Mouse (Mus musculus): Measurements from ENCODE around the gene Tmem53. TPM values are rescaled to one million over a fixed set of nuclear protein-coding genes. Genes with fewer than 3 reads are reported as not detected.

The Tmem53 gene
- polyA plus RNA-seq, 1 experiment from 2014 or later, result 17.5 TPM

GRCm38 (mm10) chr4:117284363-117284762 is 32.6 kb downstream of the Tmem53 start:
- H3K9ac ChIP-seq, result peak overlapping the region; percentile 32; the same call in 1 of the 2 replicates
- no peak for ATAC-seq (ENCODE audit: insufficient number of reproducible peaks, insufficient read depth, low FRiP score, low TSS enrichment, low read depth)
- WGBS, result 54% methylated on average over 4 of the region's 4 CpGs
- H3K4me1 ChIP-seq, result peaks cover 30% of the 10 kb centered on the region
- no peak overlapping the region for H3K4me3 ChIP-seq
- H3K9me3 ChIP-seq, result no peaks in the 10 kb centered on the region
- no peak overlapping the region for H3K4me2 ChIP-seq
- peak overlapping the region; percentile 44; the same call in 1 of the 2 replicates for H3K27ac ChIP-seq
- no peaks in the 10 kb centered on the region for H3K27me3 ChIP-seq
- H3K36me3 ChIP-seq, result peaks cover 77% of the 10 kb centered on the region

GRCm38 (mm10) chr4:117288277-117288926 is 36.7 kb downstream of the Tmem53 start:
- no peak for ATAC-seq (ENCODE audit: insufficient number of reproducible peaks, insufficient read depth, low FRiP score, low TSS enrichment, low read depth)

GRCm38 (mm10) chr4:117288927-117289801 is 37.4 kb downstream of the Tmem53 start:
- Histone ChIP-seq H3K4me3 (peak overlapping the region; percentile 72), H3K36me3 (peaks cover 30% of the 10 kb centered on the region), H3K9ac (peak overlapping the region; percentile 87), H3K27ac (peak overlapping the region; percentile 94), H3K4me2 (peak overlapping the region; percentile 80), H3K27me3 (no peaks in the 10 kb centered on the region), H3K9me3 (no peaks in the 10 kb centered on the region), H3K4me1 (peaks cover 22% of the 10 kb centered on the region)
- peak; percentile 94 for ATAC-seq (ENCODE audit: insufficient number of reproducible peaks, insufficient read depth, low FRiP score, low TSS enrichment, low read depth)
- under 1% methylated on average over 64 of the region's 80 CpGs for WGBS

More at GRCm38 (mm10) chr4:117288277-117288926, 36.7 kb downstream of the Tmem53 start:
- WGBS, result 23% methylated on average over 25 of the region's 25 CpGs
- Histone ChIP-seq H3K27ac (peak overlapping the region; percentile 94), H3K9ac (peak overlapping the region; percentile 87), H3K27me3 (no peaks in the 10 kb centered on the region), H3K4me3 (peak overlapping the region; percentile 72), H3K36me3 (peaks cover 38% of the 10 kb centered on the region), H3K4me1 (peaks cover 29% of the 10 kb centered on the region), H3K9me3 (no peaks in the 10 kb centered on the region), H3K4me2 (peak overlapping the region; percentile 80)

GRCm38 (mm10) chr4:117291696-117292095 is 39.9 kb downstream of the Tmem53 start:
- no peak overlapping the region for H3K9ac ChIP-seq
- WGBS, result 91% methylated on average over 2 of the region's 2 CpGs
- 0 out of 2 replicates have a peak, but pooled peaks cover 12% of the 10 kb centered on the region for H3K27me3 ChIP-seq
- H3K27ac ChIP-seq, result no peak overlapping the region
- H3K9me3 ChIP-seq, result no peaks in the 10 kb centered on the region
- peaks cover 5% of the 10 kb centered on the region for H3K36me3 ChIP-seq
- no peak for ATAC-seq (ENCODE audit: insufficient number of reproducible peaks, insufficient read depth, low FRiP score, low TSS enrichment, low read depth)
- no peak overlapping the region for H3K4me3 ChIP-seq
- H3K4me1 ChIP-seq, result peaks cover 16% of the 10 kb centered on the region
- no peak overlapping the region for H3K4me2 ChIP-seq

- Histone ChIP-seq H3K9ac (no peak overlapping the region), H3K4me1 (0 out of 2 replicates have a peak, but pooled peaks cover 3% of the 10 kb centered on the region), H3K9me3 (no peaks in the 10 kb centered on the region), H3K4me2 (no peak overlapping the region), H3K36me3 (no peaks in the 10 kb centered on the region), H3K27ac (no peak overlapping the region), H3K27me3 (peaks cover 41% of the 10 kb centered on the region), H3K4me3 (no peak overlapping the region)
- no peak for ATAC-seq (ENCODE audit: insufficient number of reproducible peaks, insufficient read depth, low FRiP score, low TSS enrichment, low read depth)
- 73% methylated on average over 19 of the region's 19 CpGs for WGBS
Observed at GRCm38 (mm10) chr4:117296849-117297593, 45.3 kb downstream of the Tmem53 start.

DNA sequence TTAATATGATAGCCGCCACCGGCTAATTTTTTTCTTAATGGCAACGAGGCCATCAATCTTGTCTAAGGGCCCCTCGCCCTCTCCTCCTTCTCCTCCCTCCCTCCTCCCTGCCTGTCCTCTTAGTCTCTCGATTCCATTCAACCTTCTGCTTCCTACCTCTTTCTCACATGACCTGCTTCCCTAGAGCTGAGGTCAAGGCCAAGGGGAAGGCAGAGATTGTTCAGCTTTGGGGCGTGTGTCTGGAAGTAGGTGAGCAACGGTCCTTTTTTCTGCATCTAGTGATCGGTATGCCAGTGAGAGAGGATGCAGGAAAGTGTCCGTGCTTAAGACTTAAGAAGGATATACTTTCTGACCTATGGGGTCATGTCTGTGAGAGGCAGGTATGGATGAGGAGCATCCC is 46.1 kb downstream of the Tmem53 start:
- H3K27me3 ChIP-seq, result peaks cover 49% of the 10 kb centered on the region
- H3K27ac ChIP-seq, result no peak overlapping the region
- WGBS, result 79% methylated on average over 9 of the region's 9 CpGs
- H3K4me1 ChIP-seq, result peaks cover 8% of the 10 kb centered on the region; the same call in 1 of the 2 replicates
- no peak overlapping the region for H3K4me3 ChIP-seq
- H3K4me2 ChIP-seq, result no peak overlapping the region
- no peak for ATAC-seq (ENCODE audit: insufficient number of reproducible peaks, insufficient read depth, low FRiP score, low TSS enrichment, low read depth)
- H3K36me3 ChIP-seq, result no peaks in the 10 kb centered on the region
- H3K9me3 ChIP-seq, result no peaks in the 10 kb centered on the region
- H3K9ac ChIP-seq, result no peak overlapping the region

DNA sequence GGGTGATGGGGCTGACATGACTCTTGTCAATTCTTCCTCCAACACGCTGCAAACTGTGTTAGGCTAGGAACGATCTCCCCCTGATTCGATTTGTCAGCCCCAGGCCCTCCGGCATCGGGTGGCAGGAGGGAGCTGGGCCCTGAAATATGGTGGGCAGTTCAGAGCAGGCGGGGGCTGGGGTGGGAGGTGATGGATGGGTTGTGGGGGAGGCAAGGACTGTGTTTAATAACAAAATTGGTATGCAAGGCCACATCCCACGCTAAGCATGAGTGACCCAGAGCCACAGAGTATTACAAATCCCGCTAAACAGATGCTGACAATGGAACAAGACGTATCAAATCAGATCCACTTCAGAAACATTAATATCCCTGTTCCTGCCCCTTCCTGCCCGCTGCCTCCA is 48.2 kb downstream of the Tmem53 start:
- 65% methylated on average over 10 of the region's 10 CpGs for WGBS
- Histone ChIP-seq H3K4me1 (peaks cover 20% of the 10 kb centered on the region), H3K36me3 (no peaks in the 10 kb centered on the region), H3K4me3 (no peak overlapping the region), H3K9me3 (no peaks in the 10 kb centered on the region), H3K4me2 (no peak overlapping the region), H3K9ac (no peak overlapping the region), H3K27ac (no peak overlapping the region), H3K27me3 (peaks cover 69% of the 10 kb centered on the region)
- no peak for ATAC-seq (ENCODE audit: insufficient number of reproducible peaks, insufficient read depth, low FRiP score, low TSS enrichment, low read depth)

GRCm38 (mm10) chr4:117302027-117302806 is 50.5 kb downstream of the Tmem53 start:
- H3K9me3 ChIP-seq, result no peaks in the 10 kb centered on the region
- H3K36me3 ChIP-seq, result no peaks in the 10 kb centered on the region
- H3K4me3 ChIP-seq, result no peak overlapping the region
- peaks cover 20% of the 10 kb centered on the region for H3K4me1 ChIP-seq
- H3K9ac ChIP-seq, result no peak overlapping the region
- ATAC-seq (ENCODE audit: insufficient number of reproducible peaks, insufficient read depth, low FRiP score, low TSS enrichment, low read depth), result 0 out of 2 replicates have a peak, but pooled peaks have one; percentile 32
- no peak overlapping the region for H3K27ac ChIP-seq
- 30% methylated on average over 14 of the region's 14 CpGs for WGBS
- no peak overlapping the region for H3K4me2 ChIP-seq
- peaks cover 78% of the 10 kb centered on the region for H3K27me3 ChIP-seq

- peaks cover 83% of the 10 kb centered on the region for H3K27me3 ChIP-seq
- H3K4me3 ChIP-seq, result peak overlapping the region; percentile 46
- H3K9ac ChIP-seq, result peak overlapping the region; percentile 66
- no peaks in the 10 kb centered on the region for H3K36me3 ChIP-seq
- peak overlapping the region; percentile 85 for H3K4me2 ChIP-seq
- peaks cover 20% of the 10 kb centered on the region for H3K4me1 ChIP-seq
- H3K9me3 ChIP-seq, result no peaks in the 10 kb centered on the region
- 8% methylated on average over 30 of the region's 30 CpGs for WGBS
- no peak for ATAC-seq (ENCODE audit: insufficient number of reproducible peaks, insufficient read depth, low FRiP score, low TSS enrichment, low read depth)
- no peak overlapping the region for H3K27ac ChIP-seq
Observed at GRCm38 (mm10) chr4:117303581-117304238, 52.0 kb downstream of the Tmem53 start.

GRCm38 (mm10) chr4:117304239-117305025 is 52.7 kb downstream of the Tmem53 start:
- Histone ChIP-seq H3K27me3 (peaks cover 83% of the 10 kb centered on the region), H3K4me3 (peak overlapping the region; percentile 46), H3K9me3 (no peaks in the 10 kb centered on the region; the same call in 1 of the 2 replicates), H3K36me3 (no peaks in the 10 kb centered on the region), H3K4me2 (peak overlapping the region; percentile 85), H3K9ac (peak overlapping the region; percentile 66), H3K27ac (no peak overlapping the region), H3K4me1 (peaks cover 20% of the 10 kb centered on the region)
- ATAC-seq (ENCODE audit: insufficient number of reproducible peaks, insufficient read depth, low FRiP score, low TSS enrichment, low read depth), result no peak
- WGBS, result 2% methylated on average over 54 of the region's 54 CpGs

Measured in embryonic facial prominence, embryonic 13.5 days (tissue).